Mouse (Mus musculus): ENCODE data around the gene Rnaseh2b. TPM values are rescaled to one million over a fixed set of nuclear protein-coding genes. Genes with fewer than 3 reads are reported as not detected.

Rnaseh2b gene
- polyA plus RNA-seq, 1 experiment from 2014 or later = 74.7 TPM

GRCm38 (mm10) chr14:62323457-62323856, 31.1 kb downstream of the Rnaseh2b start:
- Histone ChIP-seq H3K27ac (no peak overlapping the region), H3K4me3 (no peak overlapping the region), H3K9me3 (replicated peaks) (no peaks in the 10 kb centered on the region), H3K4me1 (peaks cover under 1% of the 10 kb centered on the region), H3K36me3 (no peaks in the 10 kb centered on the region), H3K27me3 (replicated peaks) (no peaks in the 10 kb centered on the region), H3K4me2 (no peak overlapping the region), H3K9ac (no peak overlapping the region)
- 79% methylated on average over 5 of the region's 5 CpGs for WGBS (ENCODE audit: insufficient replicate concordance)
- no peak for ATAC-seq

- Histone ChIP-seq H3K27ac (no peak overlapping the region), H3K4me3 (no peak overlapping the region), H3K4me2 (no peak overlapping the region), H3K27me3 (replicated peaks) (no peaks in the 10 kb centered on the region), H3K4me1 (peaks cover 14% of the 10 kb centered on the region), H3K36me3 (no peaks in the 10 kb centered on the region), H3K9me3 (replicated peaks) (no peaks in the 10 kb centered on the region), H3K9ac (no peak overlapping the region)
- 76% methylated on average over 5 of the region's 5 CpGs for WGBS (ENCODE audit: insufficient replicate concordance)
- ATAC-seq = no peak
Measured at GRCm38 (mm10) chr14:62324943-62325342, 32.6 kb downstream of the Rnaseh2b start.

- WGBS (ENCODE audit: insufficient replicate concordance) = 63% methylated on average over 3 of the region's 3 CpGs
- H3K36me3 ChIP-seq = no peaks in the 10 kb centered on the region
- no peaks in the 10 kb centered on the region for H3K9me3 ChIP-seq (replicated peaks)
- H3K27ac ChIP-seq = no peak overlapping the region
- no peak overlapping the region for H3K9ac ChIP-seq
- H3K27me3 ChIP-seq (replicated peaks) = no peaks in the 10 kb centered on the region
- H3K4me3 ChIP-seq = no peak overlapping the region
- ATAC-seq = no peak
- H3K4me2 ChIP-seq = no peak overlapping the region
- peaks cover 24% of the 10 kb centered on the region for H3K4me1 ChIP-seq
Measured at GRCm38 (mm10) chr14:62326026-62326425, 33.6 kb downstream of the Rnaseh2b start.

- no peak for ATAC-seq
- H3K4me3 ChIP-seq = no peak overlapping the region
- WGBS (ENCODE audit: insufficient replicate concordance) = 31% methylated on average over 2 of the region's 2 CpGs
- H3K9ac ChIP-seq = no peak overlapping the region
- peaks cover 32% of the 10 kb centered on the region for H3K4me1 ChIP-seq
- H3K27me3 ChIP-seq (replicated peaks) = no peaks in the 10 kb centered on the region
- H3K27ac ChIP-seq = no peak overlapping the region
- no peaks in the 10 kb centered on the region for H3K36me3 ChIP-seq
- no peaks in the 10 kb centered on the region for H3K9me3 ChIP-seq (replicated peaks)
- no peak overlapping the region for H3K4me2 ChIP-seq
Measured at GRCm38 (mm10) chr14:62327171-62327570, 34.8 kb downstream of the Rnaseh2b start.

GRCm38 (mm10) chr14:62328606-62329005, 36.2 kb downstream of the Rnaseh2b start:
- Histone ChIP-seq H3K9me3 (replicated peaks) (no peaks in the 10 kb centered on the region), H3K27me3 (replicated peaks) (no peaks in the 10 kb centered on the region), H3K36me3 (no peaks in the 10 kb centered on the region), H3K4me1 (peaks cover 43% of the 10 kb centered on the region), H3K4me3 (no peak overlapping the region), H3K9ac (no peak overlapping the region), H3K4me2 (no peak overlapping the region), H3K27ac (no peak overlapping the region)
- no peak for ATAC-seq
- 43% methylated on average over 6 of the region's 6 CpGs for WGBS (ENCODE audit: insufficient replicate concordance)

- peak overlapping the region; percentile 24; the same call in 1 of the 2 replicates for H3K9ac ChIP-seq
- H3K4me1 ChIP-seq = peaks cover 53% of the 10 kb centered on the region
- WGBS (ENCODE audit: insufficient replicate concordance) = 65% methylated on average over 3 of the region's 3 CpGs
Measured at GRCm38 (mm10) chr14:62329631-62330030, 37.2 kb downstream of the Rnaseh2b start.

GRCm38 (mm10) chr14:62331457-62331856, 39.1 kb downstream of the Rnaseh2b start:
- Histone ChIP-seq H3K4me1 (peaks cover 65% of the 10 kb centered on the region), H3K4me2 (peak overlapping the region; percentile 90), H3K27me3 (replicated peaks) (no peaks in the 10 kb centered on the region), H3K9me3 (replicated peaks) (no peaks in the 10 kb centered on the region), H3K27ac (peak overlapping the region; percentile 87), H3K9ac (peak overlapping the region; percentile 89), H3K4me3 (peak overlapping the region; percentile 80), H3K36me3 (peaks cover 8% of the 10 kb centered on the region; the same call in 1 of the 2 replicates)
- ATAC-seq = peak; percentile 52; the same call in 1 of the 2 replicates
- WGBS (ENCODE audit: insufficient replicate concordance) = 21% methylated on average over 6 of the region's 6 CpGs

More at GRCm38 (mm10) chr14:62329631-62330030, 37.2 kb downstream of the Rnaseh2b start:
- H3K27me3 ChIP-seq (replicated peaks) = no peaks in the 10 kb centered on the region
- no peaks in the 10 kb centered on the region for H3K36me3 ChIP-seq
- H3K27ac ChIP-seq = no peak overlapping the region
- H3K4me2 ChIP-seq = no peak overlapping the region
- H3K4me3 ChIP-seq = no peak overlapping the region
- ATAC-seq = no peak
- H3K9me3 ChIP-seq (replicated peaks) = no peaks in the 10 kb centered on the region

GRCm38 (mm10) chr14:62331866-62332619, 39.7 kb downstream of the Rnaseh2b start:
- ATAC-seq = peak; percentile 94

GRCm38 (mm10) chr14:62333909-62334687, 41.7 kb downstream of the Rnaseh2b start:
- 74% methylated on average over 9 of the region's 9 CpGs for WGBS (ENCODE audit: insufficient replicate concordance)
- H3K4me1 ChIP-seq = peaks cover 70% of the 10 kb centered on the region
- no peaks in the 10 kb centered on the region for H3K9me3 ChIP-seq (replicated peaks)
- no peak overlapping the region; the same call in 1 of the 2 replicates for H3K27ac ChIP-seq
- peak overlapping the region; percentile 2; the same call in 1 of the 2 replicates for H3K4me3 ChIP-seq
- no peak for ATAC-seq
- peaks cover 17% of the 10 kb centered on the region for H3K36me3 ChIP-seq
- H3K9ac ChIP-seq = peak overlapping the region; percentile 89
- H3K4me2 ChIP-seq = peak overlapping the region; percentile 90
- H3K27me3 ChIP-seq (replicated peaks) = no peaks in the 10 kb centered on the region

More at GRCm38 (mm10) chr14:62331866-62332619, 39.7 kb downstream of the Rnaseh2b start:
- Histone ChIP-seq H3K9ac (peak overlapping the region; percentile 89), H3K4me1 (peaks cover 65% of the 10 kb centered on the region), H3K27ac (peak overlapping the region; percentile 87), H3K4me2 (peak overlapping the region; percentile 90), H3K4me3 (peak overlapping the region; percentile 80), H3K27me3 (replicated peaks) (no peaks in the 10 kb centered on the region), H3K36me3 (peaks cover 10% of the 10 kb centered on the region; the same call in 1 of the 2 replicates), H3K9me3 (replicated peaks) (no peaks in the 10 kb centered on the region)
- WGBS (ENCODE audit: insufficient replicate concordance) = under 1% methylated on average over 62 of the region's 62 CpGs

- no peak overlapping the region for H3K4me3 ChIP-seq
- H3K9ac ChIP-seq = no peak overlapping the region
- no peak overlapping the region for H3K27ac ChIP-seq
- 74% methylated on average over 1 of the region's 1 CpGs for WGBS (ENCODE audit: insufficient replicate concordance)
- H3K4me1 ChIP-seq = peaks cover 76% of the 10 kb centered on the region
- ATAC-seq = peak; percentile 61; the same call in 1 of the 2 replicates
- no peak overlapping the region for H3K4me2 ChIP-seq
- H3K36me3 ChIP-seq = peaks cover 23% of the 10 kb centered on the region
- H3K9me3 ChIP-seq (replicated peaks) = no peaks in the 10 kb centered on the region
- H3K27me3 ChIP-seq (replicated peaks) = no peaks in the 10 kb centered on the region
Measured at GRCm38 (mm10) chr14:62339196-62339595, 46.8 kb downstream of the Rnaseh2b start.

GRCm38 (mm10) chr14:62341887-62342642, 49.7 kb downstream of the Rnaseh2b start:
- H3K4me1 ChIP-seq = peaks cover 60% of the 10 kb centered on the region
- peak overlapping the region; percentile 8; the same call in 1 of the 2 replicates for H3K4me3 ChIP-seq
- WGBS (ENCODE audit: insufficient replicate concordance) = 65% methylated on average over 8 of the region's 8 CpGs
- no peak overlapping the region for H3K9ac ChIP-seq
- H3K4me2 ChIP-seq = peak overlapping the region; percentile 43
- ATAC-seq = no peak
- peaks cover 18% of the 10 kb centered on the region for H3K36me3 ChIP-seq
- H3K9me3 ChIP-seq (replicated peaks) = no peaks in the 10 kb centered on the region
- H3K27me3 ChIP-seq (replicated peaks) = no peaks in the 10 kb centered on the region
- H3K27ac ChIP-seq = peak overlapping the region; percentile 68; the same call in 1 of the 2 replicates
